Mouse (Mus musculus): ENCODE measurements around the gene Otp. TPM values are rescaled to one million over a fixed set of nuclear protein-coding genes. Genes with fewer than 3 reads are reported as not detected.

Gene Otp
- polyA plus RNA-seq, 1 experiment from 2014 or later, result not detected

DNA sequence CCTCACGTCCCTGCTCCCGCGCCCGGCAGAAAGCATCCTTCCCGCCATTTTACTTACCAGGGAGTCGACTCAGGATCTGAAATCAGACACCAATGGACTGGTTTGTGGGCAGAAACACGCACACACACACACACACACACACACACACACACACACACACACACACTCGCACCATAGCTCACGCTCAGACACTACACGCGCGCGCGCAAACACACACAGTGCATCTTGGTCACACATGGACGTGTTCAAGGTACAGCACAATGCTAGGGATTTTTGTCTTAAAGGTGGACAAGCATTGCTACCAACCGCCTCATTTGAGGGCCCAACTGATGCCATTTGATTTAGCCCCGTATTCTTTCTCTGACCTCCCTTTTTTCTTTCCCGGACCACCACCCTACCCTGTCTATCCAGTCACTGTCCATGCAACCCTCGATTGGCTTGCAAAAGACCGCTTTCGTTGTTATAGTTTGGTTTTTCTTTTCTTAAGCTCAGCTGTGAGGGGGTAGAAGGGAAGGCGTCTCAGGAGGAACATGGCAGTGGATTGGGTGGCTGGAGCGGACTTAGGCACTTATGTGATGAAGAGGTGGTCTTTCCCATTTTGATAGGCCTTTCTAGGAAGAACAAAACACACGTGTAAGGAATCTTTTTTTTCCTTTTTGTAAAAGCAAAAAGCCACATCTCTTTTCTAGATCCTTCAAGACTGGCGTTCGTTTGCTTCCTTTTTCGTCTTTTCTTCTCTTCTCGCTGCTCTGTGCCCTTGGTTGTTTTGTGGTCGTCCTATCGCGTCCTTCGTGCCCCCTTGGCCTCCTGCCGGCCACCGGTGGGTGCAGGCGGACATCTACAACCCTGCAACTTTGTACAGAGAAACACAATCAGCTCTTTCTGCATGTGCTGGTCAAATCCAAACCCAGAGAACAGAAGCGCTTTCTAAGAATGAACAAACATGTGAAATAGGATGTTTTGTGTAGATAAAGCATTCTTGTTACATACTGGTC, 8.9 kb downstream of the Otp start:
- peaks cover 22% of the 10 kb centered on the region for H3K4me1 ChIP-seq (replicated peaks)
- no peaks in the 10 kb centered on the region for H3K9me3 ChIP-seq (replicated peaks)
- H3K27me3 ChIP-seq (replicated peaks), result peaks cover 76% of the 10 kb centered on the region
- no peak overlapping the region for H3K9ac ChIP-seq
- 2% methylated on average over 36 of the region's 36 CpGs for WGBS
- H3K4me2 ChIP-seq, result peak overlapping the region; percentile 94
- H3K4me3 ChIP-seq, result peak overlapping the region; percentile 56
- H3K27ac ChIP-seq (ENCODE audit: poor library complexity, severe bottlenecking), result no peak overlapping the region
- no peaks in the 10 kb centered on the region for H3K36me3 ChIP-seq
- no peak for ATAC-seq (ENCODE audit: insufficient number of reproducible peaks, low FRiP score)

GRCm38 (mm10) chr13:94885291-94886235, 10.2 kb downstream of the Otp start:
- H3K27ac ChIP-seq (ENCODE audit: poor library complexity, severe bottlenecking), result no peak overlapping the region
- H3K9ac ChIP-seq, result no peak overlapping the region
- H3K4me2 ChIP-seq, result peak overlapping the region; percentile 65
- H3K27me3 ChIP-seq (replicated peaks), result peaks cover 80% of the 10 kb centered on the region
- H3K4me1 ChIP-seq (replicated peaks), result peaks cover 22% of the 10 kb centered on the region
- 2% methylated on average over 66 of the region's 81 CpGs for WGBS
- peak; percentile 25; the same call in 1 of the 2 replicates for ATAC-seq (ENCODE audit: insufficient number of reproducible peaks, low FRiP score)
- H3K4me3 ChIP-seq, result peak overlapping the region; percentile 36
- no peaks in the 10 kb centered on the region for H3K9me3 ChIP-seq (replicated peaks)
- H3K36me3 ChIP-seq, result no peaks in the 10 kb centered on the region

GRCm38 (mm10) chr13:94907841-94908240, 32.4 kb downstream of the Otp start:
- H3K27ac ChIP-seq (ENCODE audit: poor library complexity, severe bottlenecking), result no peak overlapping the region
- H3K9ac ChIP-seq, result no peak overlapping the region
- H3K4me2 ChIP-seq, result no peak overlapping the region
- ATAC-seq (ENCODE audit: insufficient number of reproducible peaks, low FRiP score), result no peak
- no peak overlapping the region for H3K4me3 ChIP-seq
- no peaks in the 10 kb centered on the region for H3K36me3 ChIP-seq
- no peaks in the 10 kb centered on the region for H3K4me1 ChIP-seq (replicated peaks)
- no peaks in the 10 kb centered on the region for H3K9me3 ChIP-seq (replicated peaks)
- H3K27me3 ChIP-seq (replicated peaks), result no peaks in the 10 kb centered on the region
- WGBS, result 78% methylated on average over 10 of the region's 10 CpGs

- H3K9ac ChIP-seq, result no peak overlapping the region
- peak overlapping the region; percentile 5; the same call in 1 of the 2 replicates for H3K4me2 ChIP-seq
- H3K27me3 ChIP-seq (replicated peaks), result no peaks in the 10 kb centered on the region; the same call in 1 of the 2 replicates
- ATAC-seq (ENCODE audit: insufficient number of reproducible peaks, low FRiP score), result no peak
- H3K27ac ChIP-seq (ENCODE audit: poor library complexity, severe bottlenecking), result no peak overlapping the region
- no peaks in the 10 kb centered on the region for H3K9me3 ChIP-seq (replicated peaks)
- H3K36me3 ChIP-seq, result no peaks in the 10 kb centered on the region
- WGBS, result 29% methylated on average over 11 of the region's 11 CpGs
- H3K4me1 ChIP-seq (replicated peaks), result no peaks in the 10 kb centered on the region
- H3K4me3 ChIP-seq, result no peak overlapping the region
Observed at GRCm38 (mm10) chr13:94912961-94913360, 37.6 kb downstream of the Otp start.

- H3K4me3 ChIP-seq, result no peak overlapping the region
- H3K27ac ChIP-seq (ENCODE audit: poor library complexity, severe bottlenecking), result no peak overlapping the region
- no peaks in the 10 kb centered on the region for H3K4me1 ChIP-seq (replicated peaks)
- no peak for ATAC-seq (ENCODE audit: insufficient number of reproducible peaks, low FRiP score)
- no peaks in the 10 kb centered on the region for H3K36me3 ChIP-seq
- WGBS, result 70% methylated on average over 5 of the region's 5 CpGs
- no peak overlapping the region for H3K9ac ChIP-seq
- no peaks in the 10 kb centered on the region; the same call in none of the 2 replicates for H3K27me3 ChIP-seq (replicated peaks)
- 0 out of 2 replicates have a peak, but pooled peaks cover 3% of the 10 kb centered on the region for H3K9me3 ChIP-seq (replicated peaks)
- no peak overlapping the region for H3K4me2 ChIP-seq
Observed at GRCm38 (mm10) chr13:94915654-94916053, 40.3 kb downstream of the Otp start.

GRCm38 (mm10) chr13:94928086-94928485, 52.7 kb downstream of the Otp start:
- ATAC-seq (ENCODE audit: insufficient number of reproducible peaks, low FRiP score), result no peak
- Histone ChIP-seq H3K4me1 (replicated peaks) (no peaks in the 10 kb centered on the region), H3K4me2 (no peak overlapping the region), H3K9me3 (replicated peaks) (no peaks in the 10 kb centered on the region), H3K27ac (ENCODE audit: poor library complexity, severe bottlenecking) (no peak overlapping the region), H3K9ac (no peak overlapping the region), H3K27me3 (replicated peaks) (peaks cover 18% of the 10 kb centered on the region), H3K4me3 (no peak overlapping the region), H3K36me3 (no peaks in the 10 kb centered on the region)
- 71% methylated on average over 3 of the region's 3 CpGs for WGBS

Other genes with a start within 250 kb of the Otp start
- gene Tbca, start 86.7 kb upstream of the Otp start, polyA plus RNA-seq (2016; fragmentation: Nextera tagmentation; extraction: Ambion mirVana), result 258 and 268 TPM in 2 replicates
- 21.2 and 23.8 TPM in 2 replicates for gene Wdr41, start 100.7 kb downstream of the Otp start, polyA plus RNA-seq (2016; fragmentation: Nextera tagmentation; extraction: Ambion mirVana)